Mouse (Mus musculus): Measurements from ENCODE around the gene Gm45837.

Gene Gm45837

DNA sequence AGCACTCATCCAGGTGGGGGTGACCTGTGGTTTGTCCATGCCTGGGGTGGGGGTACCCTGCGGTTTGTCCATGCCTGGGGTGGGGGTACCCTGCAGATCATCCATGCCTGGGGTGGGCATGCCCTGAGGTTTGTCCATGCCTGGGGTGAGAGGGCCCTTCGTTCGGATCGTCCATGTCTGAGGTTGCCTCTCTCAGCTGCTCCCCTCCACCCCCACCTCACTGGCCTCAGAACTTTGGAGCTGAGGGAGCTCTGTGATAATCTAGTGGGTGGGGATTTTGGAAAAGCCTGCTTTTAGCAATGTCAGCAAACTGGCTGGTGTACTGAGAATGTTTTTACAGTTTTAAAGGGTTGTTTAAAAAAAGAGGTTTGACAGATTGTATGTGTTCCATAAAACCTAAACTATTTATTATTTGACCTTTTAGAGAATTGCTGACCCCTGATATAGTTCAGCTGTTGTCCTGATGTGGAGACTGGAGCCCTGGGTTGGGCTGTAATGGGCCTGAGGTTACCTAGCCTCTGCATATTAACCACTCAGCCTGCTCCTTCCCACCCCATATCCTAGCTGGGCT is 18.7 kb upstream of the Gm45837 start:
- no peak for DNase-seq (ENCODE audit: low spot score in 2 of 2)

DNA sequence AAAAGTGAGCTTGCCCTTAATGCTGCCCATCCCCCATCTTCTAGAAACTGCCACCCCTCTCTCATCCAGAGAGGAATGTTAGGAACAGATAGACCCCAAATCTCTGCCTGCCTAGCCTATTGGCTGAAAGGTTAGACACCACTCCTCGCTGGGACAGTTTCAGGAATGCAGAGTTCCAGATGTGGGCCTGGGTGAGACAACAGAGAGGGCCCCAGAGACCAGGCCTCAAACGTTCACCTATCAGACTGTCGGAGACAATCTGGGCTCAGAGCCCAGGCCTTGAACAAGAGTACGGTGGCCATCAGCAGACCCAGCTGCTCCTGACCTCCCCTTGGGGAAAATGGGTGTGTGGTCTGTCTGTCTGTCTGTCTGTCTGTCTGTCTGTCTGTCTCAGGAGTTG is 17.7 kb upstream of the Gm45837 start:
- no peak for DNase-seq (ENCODE audit: low spot score in 2 of 2)

DNA sequence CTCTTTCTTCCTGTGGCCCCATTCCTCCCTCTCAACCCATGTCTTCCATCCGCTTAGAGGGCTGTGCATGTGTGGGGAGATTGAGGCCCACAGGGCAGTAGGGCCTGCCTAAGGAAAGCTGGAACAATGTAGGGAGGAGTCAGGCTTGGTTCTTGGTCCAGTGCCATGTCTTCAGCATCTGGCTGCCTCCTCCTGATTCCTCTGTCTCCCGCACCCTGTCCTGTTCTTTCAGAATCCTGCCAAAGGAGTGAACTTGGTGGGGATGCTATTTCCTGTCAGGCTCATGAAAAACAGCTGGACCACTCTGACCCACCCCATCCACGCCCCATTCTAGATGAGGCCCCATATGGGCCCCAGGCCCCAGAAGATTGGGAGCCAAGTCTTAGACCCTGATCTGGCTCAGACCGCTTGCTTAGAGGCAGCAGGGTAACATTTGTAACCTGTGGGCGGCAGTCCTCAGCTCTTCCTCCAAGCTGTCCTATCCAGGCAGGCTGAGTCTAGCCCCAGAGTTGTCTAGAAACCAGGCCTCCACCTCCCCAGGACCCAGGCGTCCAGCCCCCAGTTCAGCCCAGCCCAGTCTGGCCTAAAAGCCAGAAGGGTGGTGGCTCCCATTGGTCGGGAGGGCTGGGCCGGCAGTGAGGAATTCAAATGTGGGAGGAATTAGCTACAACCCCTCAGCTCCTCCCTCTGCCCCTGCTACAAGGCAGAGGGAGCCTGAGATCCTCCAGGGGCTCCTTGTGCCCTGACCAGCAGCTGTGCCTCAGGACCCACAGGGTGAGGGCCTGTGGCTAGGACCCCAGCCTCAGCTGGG is 16.8 kb upstream of the Gm45837 start:
- DNase-seq (ENCODE audit: low spot score in 2 of 2) = no peak

DNA sequence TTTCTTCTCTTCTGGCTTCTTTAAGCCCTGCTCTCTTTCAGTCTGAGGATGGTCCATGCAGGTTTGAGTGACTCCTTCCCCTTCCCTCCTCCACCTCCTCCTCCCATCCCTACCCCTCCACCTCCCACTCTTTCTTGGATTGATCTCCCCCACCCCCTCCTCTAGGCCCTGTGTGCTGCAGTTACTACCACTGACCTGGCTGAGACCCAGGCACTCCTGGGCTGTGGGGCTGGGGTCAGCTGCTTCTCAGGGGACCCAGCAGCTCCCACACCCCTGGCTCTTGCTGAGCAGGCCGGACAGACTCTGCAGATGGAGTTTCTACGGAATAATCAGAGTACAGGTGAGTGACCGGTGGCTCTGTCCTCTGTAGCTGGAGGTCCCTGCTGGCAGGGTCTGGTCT is 16.1 kb upstream of the Gm45837 start:
- DNase-seq (ENCODE audit: low spot score in 2 of 2) = no peak

DNA sequence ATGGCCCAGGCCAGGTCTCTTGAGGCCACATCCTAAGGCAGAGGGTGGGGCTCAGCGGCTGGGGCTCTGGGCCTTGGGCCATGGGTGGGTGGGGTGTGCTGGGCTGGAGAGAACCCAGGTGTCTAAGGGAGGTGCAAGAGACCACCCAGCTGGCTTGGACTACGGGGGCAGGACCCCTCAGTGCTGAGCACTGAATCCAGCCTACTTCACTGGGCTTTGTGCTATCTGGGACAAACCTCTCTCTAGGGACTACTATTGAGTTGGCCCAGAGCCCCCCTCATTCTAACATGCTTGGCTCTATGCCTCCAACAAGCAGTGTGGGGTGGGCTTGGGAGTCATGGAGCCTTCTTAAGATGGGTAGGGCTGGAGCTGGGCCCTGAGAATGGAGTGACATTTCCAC is 15.2 kb upstream of the Gm45837 start:
- no peak for DNase-seq (ENCODE audit: low spot score in 2 of 2)

- no peak for DNase-seq (ENCODE audit: low spot score in 2 of 2)
Measured at GRCm38 (mm10) chr7:101397175-101397574, 13.5 kb upstream of the Gm45837 start.

GRCm38 (mm10) chr7:101401510-101401909 is 9.2 kb upstream of the Gm45837 start:
- no peak for DNase-seq (ENCODE audit: low spot score in 2 of 2)

DNA sequence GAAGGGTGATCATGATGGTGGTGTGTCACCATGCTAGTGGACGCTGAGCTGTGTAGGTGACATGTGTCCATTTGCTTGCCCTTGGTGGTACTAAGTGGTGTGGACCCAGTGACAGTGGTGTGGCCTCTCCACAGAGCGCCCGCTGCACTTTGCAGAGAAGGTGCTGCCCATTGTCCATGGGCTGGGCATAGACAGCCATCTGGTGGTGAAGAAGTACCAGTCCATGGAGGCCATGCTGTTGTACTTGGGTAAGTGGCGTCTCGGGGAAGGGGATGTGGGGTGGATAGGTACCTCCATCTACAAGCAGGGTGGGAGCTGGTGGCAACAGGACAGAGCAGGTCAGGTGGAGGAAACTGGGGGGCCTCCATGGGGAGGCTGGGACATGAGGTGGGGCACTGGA is 6.9 kb upstream of the Gm45837 start:
- no peak for DNase-seq (ENCODE audit: low spot score in 2 of 2)

- peak; percentile 86 to 91 for DNase-seq (ENCODE audit: low spot score in 2 of 2)
Measured at GRCm38 (mm10) chr7:101412796-101413195, 2.1 kb downstream of the Gm45837 start.

DNA sequence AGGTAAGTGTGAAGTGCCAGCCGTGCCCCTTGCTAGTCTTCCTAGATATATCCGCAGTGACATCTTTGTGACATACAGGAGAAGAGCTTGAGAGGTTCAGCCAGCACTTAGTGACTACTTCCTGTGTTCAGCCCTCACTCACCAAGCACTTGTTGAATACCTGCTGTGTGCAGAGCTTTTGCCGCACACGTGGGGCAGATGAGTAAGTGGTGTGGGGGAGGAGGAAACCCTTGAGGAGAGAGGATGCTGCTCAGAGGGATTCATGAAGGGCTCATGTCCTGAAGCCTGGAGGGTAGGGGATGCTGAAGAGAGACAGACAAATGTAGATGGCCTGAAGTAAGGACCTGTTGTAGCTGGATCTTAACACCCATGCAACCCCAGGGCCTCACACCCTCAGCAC is 3.5 kb downstream of the Gm45837 start:
- DNase-seq (ENCODE audit: low spot score in 2 of 2) = no peak

DNA sequence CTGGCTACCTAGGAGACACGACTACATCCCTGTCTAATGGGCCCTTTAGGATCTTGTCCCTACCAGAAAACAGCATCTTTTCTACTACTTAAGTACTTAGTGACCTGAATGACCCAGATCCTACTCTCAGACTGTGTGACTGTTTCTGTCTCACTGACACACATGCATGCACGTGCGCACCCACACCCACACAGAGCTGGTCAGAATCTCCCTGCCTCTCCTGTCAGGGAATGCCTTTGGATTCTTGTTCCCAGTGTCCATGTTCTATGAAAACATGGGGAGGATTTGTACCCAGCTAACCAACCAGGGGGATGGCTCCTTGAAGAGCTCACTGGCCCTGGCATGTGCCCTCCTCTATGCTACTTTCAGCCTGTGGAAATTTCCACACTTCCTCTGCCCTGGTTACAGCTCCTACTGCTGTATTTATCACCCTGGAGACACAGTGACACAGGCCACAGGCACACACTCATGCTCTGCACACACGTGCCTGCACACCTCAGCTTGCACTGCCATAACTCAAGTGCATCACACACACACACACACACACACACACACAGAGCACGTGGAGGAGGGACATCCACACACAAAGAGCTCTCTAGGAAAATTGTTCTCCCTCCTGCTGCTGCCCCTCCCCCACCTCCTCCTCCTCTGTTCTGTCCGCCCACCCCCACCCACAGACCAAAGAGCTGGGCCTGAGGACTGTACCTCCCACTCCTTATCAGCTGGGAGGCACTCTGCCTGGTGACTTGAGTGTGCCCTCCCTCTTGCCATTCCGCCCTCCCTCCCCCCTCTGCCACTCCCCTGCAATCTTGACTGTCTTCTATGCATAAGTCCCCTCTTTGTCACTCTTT is 4.2 kb downstream of the Gm45837 start:
- peak; percentile 68 to 71 for DNase-seq (ENCODE audit: low spot score in 2 of 2)

GRCm38 (mm10) chr7:101415512-101416100 is 4.9 kb downstream of the Gm45837 start:
- peak; percentile 63 to 83 for DNase-seq (ENCODE audit: low spot score in 2 of 2)

DNA sequence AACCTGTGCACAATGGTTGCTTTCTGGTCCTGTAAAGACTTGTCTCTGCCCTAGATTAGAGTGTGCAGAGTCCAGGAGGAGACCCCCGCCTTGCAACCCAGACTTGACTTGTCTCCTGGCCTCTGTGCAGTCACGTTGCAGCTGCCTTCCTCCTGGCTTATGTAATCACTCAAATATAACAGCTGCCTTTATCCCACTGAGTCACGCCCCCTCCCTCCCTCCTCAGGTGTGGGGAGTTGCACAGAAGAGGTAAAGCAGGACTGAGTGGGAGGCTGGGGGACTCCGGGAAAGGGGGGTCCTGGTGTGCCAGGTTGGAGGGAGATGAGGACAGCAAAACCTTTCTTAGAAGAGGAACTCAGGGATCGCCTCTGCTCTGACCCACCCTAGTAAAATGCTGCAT is 5.7 kb downstream of the Gm45837 start:
- DNase-seq (ENCODE audit: low spot score in 2 of 2) = peak in 1 of 2 experiments; percentile 53

DNA sequence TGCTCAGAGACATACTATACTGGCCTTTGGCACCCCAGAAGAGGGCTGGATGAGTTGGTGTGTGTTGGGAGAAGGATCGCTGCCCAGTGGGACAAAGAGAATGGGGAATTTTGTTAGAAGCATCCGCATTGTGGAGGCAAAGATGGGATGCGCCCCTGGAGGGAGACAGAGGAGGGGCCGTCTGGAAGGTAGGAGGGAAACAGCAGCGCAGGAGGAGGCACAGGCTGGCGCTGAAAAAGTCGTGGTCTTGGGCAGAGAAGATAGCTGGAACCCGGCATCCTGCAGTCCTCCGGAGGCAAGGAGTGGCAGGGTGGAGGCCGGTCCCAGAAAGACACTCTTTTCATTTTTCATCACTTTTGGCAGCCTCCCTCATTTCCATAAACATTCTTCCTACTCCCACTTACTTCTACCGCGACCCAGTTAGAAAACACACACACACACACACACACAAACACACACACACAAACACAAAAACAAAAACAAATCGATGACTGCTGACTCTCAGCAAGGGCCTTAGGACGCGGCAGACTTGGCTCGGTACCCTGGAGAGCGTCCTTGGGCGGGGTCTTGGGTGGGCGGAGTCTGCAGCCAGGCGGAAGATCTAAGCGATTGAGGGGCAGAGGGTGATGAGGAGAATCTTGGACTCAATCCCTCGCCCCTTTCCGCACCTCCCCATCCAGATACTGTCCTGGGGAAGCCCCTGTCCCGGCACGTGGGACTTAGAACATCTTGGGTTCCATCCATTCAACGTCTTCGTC is 8.5 kb downstream of the Gm45837 start:
- peak in 1 of 2 experiments; percentile 54 for DNase-seq (ENCODE audit: low spot score in 2 of 2)

- DNase-seq (ENCODE audit: low spot score in 2 of 2) = peak; percentile 88 to 91
Measured at GRCm38 (mm10) chr7:101421529-101421928, 10.8 kb downstream of the Gm45837 start, which contains the start of gene Pde2a. TSS of gene Pde2a (plus strand) at chr7:101421691.

DNA sequence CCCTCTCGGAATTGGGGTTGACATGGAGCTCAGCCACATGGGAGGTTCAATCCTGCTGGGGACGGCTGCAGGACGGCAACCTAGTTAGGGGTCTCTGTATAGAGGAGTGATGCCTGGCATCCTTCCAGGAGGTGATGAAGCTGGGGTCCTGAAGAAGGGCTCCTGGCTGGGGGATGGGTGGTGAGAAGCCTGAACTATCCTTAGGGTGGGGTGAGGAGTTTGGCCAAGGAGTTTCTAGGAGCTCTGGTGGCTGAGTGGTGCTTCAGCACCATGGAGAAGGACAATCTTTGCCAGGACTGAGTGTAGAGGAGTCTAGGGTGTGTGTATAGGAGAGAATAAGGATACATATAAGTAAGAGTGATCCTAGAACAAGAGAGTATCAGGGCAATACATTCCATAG is 11.4 kb downstream of the Gm45837 start:
- peak; percentile 57 to 65 for DNase-seq (ENCODE audit: low spot score in 2 of 2)

- no peak for DNase-seq (ENCODE audit: low spot score in 2 of 2)
Measured at GRCm38 (mm10) chr7:101422646-101423045, 12.0 kb downstream of the Gm45837 start.

DNA sequence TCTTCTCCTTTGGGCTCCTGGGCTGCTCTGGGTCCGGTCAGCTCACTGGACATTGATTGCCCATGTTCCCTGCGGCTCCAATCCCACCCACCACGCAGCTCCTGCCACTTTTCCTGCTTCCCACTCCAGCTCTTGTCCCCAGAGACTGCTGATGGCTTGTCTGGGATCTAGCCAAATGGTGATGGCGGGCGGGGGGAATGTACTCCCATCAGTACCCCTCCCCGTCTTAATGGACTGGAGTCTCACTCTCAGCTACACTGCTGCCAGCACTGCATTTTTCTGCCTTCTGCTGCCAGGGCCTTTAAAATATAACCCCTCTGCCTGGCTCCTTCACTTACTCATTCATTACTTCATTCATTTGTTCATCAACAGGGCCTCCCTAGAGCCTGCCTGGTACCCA is 13.3 kb downstream of the Gm45837 start:
- DNase-seq (ENCODE audit: low spot score in 2 of 2) = peak in 1 of 2 experiments; percentile 64

GRCm38 (mm10) chr7:101426692-101427091 is 16.0 kb downstream of the Gm45837 start:
- peak; percentile 66 to 84 for DNase-seq (ENCODE audit: low spot score in 2 of 2)

DNA sequence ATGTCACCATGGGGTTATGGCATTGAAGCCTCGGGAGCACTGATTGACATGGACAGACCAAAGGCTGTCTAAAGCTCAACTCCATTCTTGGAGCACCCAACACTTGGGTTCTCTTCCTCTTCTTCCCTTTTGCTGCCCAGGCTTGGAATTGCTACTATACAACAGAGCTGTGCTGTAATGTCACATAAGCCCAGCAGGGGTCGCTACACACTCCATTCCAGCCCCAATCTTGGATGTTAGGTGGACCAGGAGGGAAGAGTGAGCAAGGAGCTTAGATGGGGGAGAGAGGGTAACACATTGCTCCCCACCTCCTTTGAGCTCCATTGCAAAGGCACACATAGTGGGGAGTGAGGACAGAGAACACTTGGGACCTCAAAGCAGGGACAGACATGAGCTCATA is 17.1 kb downstream of the Gm45837 start:
- DNase-seq (ENCODE audit: low spot score in 2 of 2) = peak in 1 of 2 experiments; percentile 70

DNA sequence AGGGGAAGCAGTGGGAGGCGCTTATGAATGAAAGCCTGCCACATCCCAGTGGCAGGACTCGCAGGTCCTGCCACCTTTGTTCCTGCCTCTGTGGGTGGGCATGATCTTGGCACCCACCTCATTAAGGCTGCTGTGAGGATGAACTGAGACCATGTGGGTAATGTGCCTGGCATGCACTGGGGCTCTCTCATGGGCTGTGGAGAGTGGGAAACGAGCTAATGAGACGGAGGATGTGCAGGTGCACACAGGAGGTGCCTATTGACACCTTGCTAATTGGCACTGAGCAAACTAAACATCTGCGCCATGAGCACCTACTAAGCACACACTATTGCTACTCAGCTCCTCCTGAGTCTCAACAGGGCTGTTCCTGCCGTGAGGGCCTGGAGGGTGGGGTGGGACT is 24.4 kb downstream of the Gm45837 start:
- DNase-seq (ENCODE audit: low spot score in 2 of 2) = no peak
